Mouse (Mus musculus): ENCODE results near the gene Gm49380. TPM values are rescaled to one million over a fixed set of nuclear protein-coding genes. Genes with fewer than 3 reads are reported as not detected.

Gene Gm49380
- polyA plus RNA-seq, 1 experiment from 2014 or later, result not detected

DNA sequence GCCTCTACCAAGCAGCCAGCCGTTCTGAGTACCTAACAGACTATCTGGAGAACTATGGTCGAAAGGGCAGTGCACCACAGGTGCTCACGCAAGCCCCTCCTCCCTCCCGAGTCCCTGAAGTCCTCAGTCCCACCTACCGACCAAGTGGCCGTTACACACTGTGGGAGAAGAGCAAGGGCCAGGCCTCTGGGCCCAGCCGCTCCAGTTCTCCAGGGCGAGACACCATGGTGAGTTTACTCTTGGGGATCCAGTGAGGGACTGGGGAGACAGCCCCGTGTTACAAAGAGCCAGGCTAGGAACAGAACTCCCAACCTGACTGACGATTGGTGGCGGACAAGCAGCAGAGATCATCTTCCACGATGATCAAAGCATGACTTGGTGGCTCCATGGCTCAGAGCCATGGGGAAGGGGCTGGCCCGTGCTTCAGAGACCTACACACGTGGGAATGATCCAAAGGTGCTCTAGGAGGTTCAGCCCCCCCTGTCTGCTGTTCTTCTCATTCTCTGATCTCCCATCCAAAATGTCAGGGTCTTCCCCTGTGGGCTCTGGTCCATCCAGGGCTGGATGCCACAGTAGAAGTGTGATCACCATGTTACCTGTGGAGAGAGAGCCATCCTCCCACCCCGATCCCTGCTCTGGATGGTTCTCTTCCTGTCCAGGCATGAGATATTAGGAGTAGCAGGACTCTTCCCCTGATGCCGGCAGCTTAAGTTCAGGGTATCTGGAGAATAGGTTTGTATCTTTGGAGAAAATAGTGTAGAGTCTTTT is 37.1 kb downstream of the Gm49380 start:
- Histone ChIP-seq H3K9ac (ENCODE audit: low read depth, low read length) (no peak overlapping the region), H3K4me2 (replicated peaks; ENCODE audit: low read depth) (no peak overlapping the region), H3K4me1 (replicated peaks; ENCODE audit: control insufficient read depth, insufficient read depth, low read length) (peaks cover 2% of the 10 kb centered on the region; the same call in 1 of the 2 replicates), H3K27ac (ENCODE audit: low read depth, low read length) (no peak overlapping the region), H3K9me3 (ENCODE audit: control insufficient read depth) (no peaks in the 10 kb centered on the region), H3K27me3 (replicated peaks; ENCODE audit: control insufficient read depth, insufficient read depth, low read length) (no peaks in the 10 kb centered on the region), H3K36me3 (ENCODE audit: control insufficient read depth, insufficient read depth) (no peaks in the 10 kb centered on the region), H3K4me3 (ENCODE audit: low read depth, low read length) (no peak overlapping the region)
- no peak for TF ChIP-seq CTCF (IDR thresholded peaks at IDR 0.05; ENCODE audit: low read depth)
- ATAC-seq, result no peak
- 69% methylated on average over 16 of the region's 16 CpGs for WGBS

DNA sequence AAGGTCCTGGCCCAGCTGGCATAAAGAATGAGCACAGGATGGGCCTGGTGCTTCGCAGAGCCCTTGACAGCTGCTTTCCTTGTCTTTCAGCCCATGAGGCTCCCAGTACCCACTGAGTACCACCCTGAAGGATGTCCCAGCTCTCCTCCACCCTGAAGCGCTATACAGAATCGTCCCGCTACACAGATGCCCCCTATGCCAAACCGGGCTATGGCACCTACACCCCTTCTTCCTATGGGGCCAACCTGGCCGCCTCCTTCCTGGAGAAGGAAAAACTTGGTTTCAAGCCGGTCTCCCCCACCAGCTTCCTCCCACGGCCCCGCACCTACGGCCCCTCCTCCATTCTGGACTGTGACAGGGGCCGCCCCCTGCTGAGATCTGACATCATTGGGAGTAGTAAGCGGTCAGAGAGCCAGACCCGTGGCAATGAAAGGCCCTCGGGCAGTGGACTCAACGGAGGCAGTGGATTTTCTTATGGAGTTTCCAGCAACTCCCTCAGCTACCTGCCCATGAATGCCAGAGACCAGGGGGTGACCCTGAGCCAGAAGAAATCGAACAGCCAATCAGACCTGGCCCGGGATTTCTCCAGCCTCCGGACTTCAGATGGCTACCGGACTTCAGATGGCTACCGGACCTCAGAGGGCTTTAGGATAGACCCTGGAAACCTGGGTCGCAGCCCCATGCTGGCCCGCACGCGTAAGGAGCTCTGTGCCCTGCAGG is 37.9 kb downstream of the Gm49380 start:
- no peak overlapping the region for H3K4me2 ChIP-seq (replicated peaks; ENCODE audit: low read depth)
- 83% methylated on average over 24 of the region's 24 CpGs for WGBS
- H3K4me1 ChIP-seq (replicated peaks; ENCODE audit: control insufficient read depth, insufficient read depth, low read length), result peaks cover 2% of the 10 kb centered on the region; the same call in 1 of the 2 replicates

DNA sequence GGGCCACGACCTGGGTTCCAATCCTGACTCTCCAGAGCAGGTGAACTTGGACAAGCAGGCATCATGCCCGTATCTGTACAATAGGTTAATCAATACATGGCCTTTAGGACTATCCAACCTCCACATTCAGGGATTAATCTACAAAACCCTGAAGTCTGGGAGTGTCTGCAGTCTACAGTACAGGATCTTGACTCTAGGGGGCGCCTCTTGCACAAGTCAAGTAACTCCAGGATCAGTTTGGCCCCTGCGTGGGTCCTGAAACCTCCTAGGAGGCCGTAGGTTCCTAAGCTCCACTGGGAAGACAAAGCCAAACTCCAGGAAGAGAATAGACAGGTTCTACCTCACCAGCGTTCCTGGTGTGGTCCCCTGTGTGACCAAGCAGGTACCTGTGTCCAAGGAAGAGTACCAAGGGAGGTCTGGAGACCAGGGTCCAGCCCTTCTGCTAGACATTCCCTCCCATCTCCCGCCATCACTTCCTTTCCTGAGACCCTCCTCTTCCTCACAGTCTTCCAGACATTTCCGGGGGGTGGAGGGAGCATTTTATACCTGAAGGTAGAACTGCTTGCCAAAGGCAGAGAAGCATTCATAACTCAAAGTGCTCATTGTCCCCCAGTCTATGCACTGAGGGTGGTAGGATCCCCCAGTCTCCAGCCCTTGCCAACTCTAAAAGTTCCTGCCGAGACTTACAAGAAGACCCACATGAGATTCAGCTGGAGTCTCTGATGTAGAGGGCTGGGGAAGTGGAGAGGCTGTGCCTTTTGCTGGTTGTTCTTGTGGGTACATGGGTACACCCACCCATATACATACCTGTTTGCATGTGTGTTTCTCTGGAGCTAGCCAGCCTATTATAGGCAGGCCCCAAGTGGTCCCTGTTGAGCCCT is 38.7 kb downstream of the Gm49380 start:
- Histone ChIP-seq H3K4me1 (replicated peaks; ENCODE audit: control insufficient read depth, insufficient read depth, low read length) (peaks cover 2% of the 10 kb centered on the region; the same call in 1 of the 2 replicates), H3K4me3 (ENCODE audit: low read depth, low read length) (no peak overlapping the region), H3K27ac (ENCODE audit: low read depth, low read length) (no peak overlapping the region), H3K9me3 (ENCODE audit: control insufficient read depth) (no peaks in the 10 kb centered on the region), H3K9ac (ENCODE audit: low read depth, low read length) (no peak overlapping the region), H3K27me3 (replicated peaks; ENCODE audit: control insufficient read depth, insufficient read depth, low read length) (no peaks in the 10 kb centered on the region), H3K36me3 (ENCODE audit: control insufficient read depth, insufficient read depth) (no peaks in the 10 kb centered on the region), H3K4me2 (replicated peaks; ENCODE audit: low read depth) (no peak overlapping the region)
- 63% methylated on average over 9 of the region's 9 CpGs for WGBS
- ATAC-seq, result no peak
- TF ChIP-seq CTCF (IDR thresholded peaks at IDR 0.05; ENCODE audit: low read depth), result peak; percentile 66

More for the DNA sequence above, 37.9 kb downstream of the Gm49380 start:
- Histone ChIP-seq H3K27ac (ENCODE audit: low read depth, low read length) (no peak overlapping the region), H3K27me3 (replicated peaks; ENCODE audit: control insufficient read depth, insufficient read depth, low read length) (no peaks in the 10 kb centered on the region), H3K36me3 (ENCODE audit: control insufficient read depth, insufficient read depth) (no peaks in the 10 kb centered on the region), H3K9me3 (ENCODE audit: control insufficient read depth) (no peaks in the 10 kb centered on the region), H3K4me3 (ENCODE audit: low read depth, low read length) (no peak overlapping the region), H3K9ac (ENCODE audit: low read depth, low read length) (no peak overlapping the region)
- no peak for TF ChIP-seq CTCF (IDR thresholded peaks at IDR 0.05; ENCODE audit: low read depth)
- no peak for ATAC-seq

DNA sequence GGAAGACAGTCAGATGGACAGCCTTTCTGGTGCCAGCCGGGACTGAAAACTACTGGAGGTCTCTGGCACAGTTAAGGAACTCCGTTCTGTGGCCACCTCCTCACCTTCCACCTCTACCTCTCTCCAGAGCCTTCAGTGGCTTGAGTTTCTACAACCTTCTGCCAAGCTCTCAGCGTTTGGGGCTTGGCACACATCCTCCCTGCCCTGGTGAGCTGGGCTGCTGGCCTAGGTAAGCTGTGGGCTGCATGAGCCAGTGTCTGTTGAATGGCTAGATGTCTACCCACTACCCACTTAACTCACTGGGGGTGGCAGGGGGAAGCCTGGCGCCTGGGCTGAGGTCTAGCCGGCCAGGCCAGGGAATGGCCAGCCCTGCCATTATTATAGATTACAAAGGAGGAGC is 40.2 kb downstream of the Gm49380 start:
- no peaks in the 10 kb centered on the region for H3K9me3 ChIP-seq (ENCODE audit: control insufficient read depth)
- H3K4me2 ChIP-seq (replicated peaks; ENCODE audit: low read depth), result no peak overlapping the region
- no peak overlapping the region for H3K27ac ChIP-seq (ENCODE audit: low read depth, low read length)
- ATAC-seq, result no peak
- no peak for TF ChIP-seq CTCF (IDR thresholded peaks at IDR 0.05; ENCODE audit: low read depth)
- H3K36me3 ChIP-seq (ENCODE audit: control insufficient read depth, insufficient read depth), result no peaks in the 10 kb centered on the region
- 77% methylated on average over 5 of the region's 5 CpGs for WGBS
- H3K9ac ChIP-seq (ENCODE audit: low read depth, low read length), result no peak overlapping the region
- no peaks in the 10 kb centered on the region for H3K27me3 ChIP-seq (replicated peaks; ENCODE audit: control insufficient read depth, insufficient read depth, low read length)
- H3K4me3 ChIP-seq (ENCODE audit: low read depth, low read length), result no peak overlapping the region
- H3K4me1 ChIP-seq (replicated peaks; ENCODE audit: control insufficient read depth, insufficient read depth, low read length), result no peaks in the 10 kb centered on the region

DNA sequence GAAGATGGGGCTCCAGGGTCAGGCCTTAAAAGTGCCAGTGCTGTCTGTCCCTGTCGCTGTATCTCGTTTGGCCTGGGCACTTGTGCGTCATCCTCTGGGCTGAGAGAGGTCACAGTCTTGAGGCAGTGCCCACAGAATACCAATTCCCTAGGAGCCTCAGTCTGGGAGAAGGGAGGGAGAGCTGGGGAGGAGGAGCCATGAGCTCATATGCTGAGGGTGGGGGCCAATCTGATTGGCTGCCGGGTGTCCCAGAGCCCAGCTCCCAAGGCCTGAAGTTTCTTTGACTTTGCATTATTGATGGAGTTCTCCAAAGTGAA is 40.7 kb downstream of the Gm49380 start:
- ATAC-seq, result no peak
- H3K4me1 ChIP-seq (replicated peaks; ENCODE audit: control insufficient read depth, insufficient read depth, low read length), result no peaks in the 10 kb centered on the region
- no peaks in the 10 kb centered on the region for H3K27me3 ChIP-seq (replicated peaks; ENCODE audit: control insufficient read depth, insufficient read depth, low read length)
- H3K9ac ChIP-seq (ENCODE audit: low read depth, low read length), result no peak overlapping the region
- no peak overlapping the region for H3K4me3 ChIP-seq (ENCODE audit: low read depth, low read length)
- no peak overlapping the region for H3K27ac ChIP-seq (ENCODE audit: low read depth, low read length)
- TF ChIP-seq CTCF (IDR thresholded peaks at IDR 0.05; ENCODE audit: low read depth), result no peak
- no peaks in the 10 kb centered on the region for H3K36me3 ChIP-seq (ENCODE audit: control insufficient read depth, insufficient read depth)
- no peak overlapping the region for H3K4me2 ChIP-seq (replicated peaks; ENCODE audit: low read depth)
- no peaks in the 10 kb centered on the region for H3K9me3 ChIP-seq (ENCODE audit: control insufficient read depth)
- 37% methylated on average over 4 of the region's 4 CpGs for WGBS

Measured in intestine, postnatal 0 days (tissue).